Mouse (Mus musculus): ENCODE results near the gene Skiv2l.
"Not testable (repeated sequence)": the region's sequence is repeated elsewhere in the genome, so short reads cannot be mapped to it uniquely, and the experiment has no call there.

The Skiv2l gene

DNA sequence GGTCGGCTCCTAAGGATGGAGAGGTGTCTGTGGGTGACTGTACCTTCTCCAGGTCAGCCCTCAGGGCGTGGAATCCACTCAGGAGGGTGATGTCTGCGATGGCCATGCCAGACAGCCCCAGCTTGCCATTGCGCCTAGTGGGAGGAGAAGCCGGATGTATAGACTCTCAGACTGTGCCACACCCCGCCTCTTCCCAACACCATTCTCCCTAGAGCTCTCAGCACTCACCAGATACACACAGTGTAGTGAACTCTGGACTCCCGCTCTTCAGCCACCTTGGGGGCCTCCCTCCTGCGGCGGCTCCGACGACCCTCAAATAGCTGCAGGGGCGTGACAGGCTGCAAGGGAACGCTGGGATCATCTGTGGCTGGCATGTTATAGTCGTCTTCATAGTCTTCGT, 38.7 kb downstream of the Skiv2l start:
- no peak for DNase-seq (ENCODE audit: low read depth)

- not testable (repeated sequence) for DNase-seq (ENCODE audit: low read depth)
Observed at GRCm38 (mm10) chr17:34810811-34811210, 39.2 kb downstream of the Skiv2l start.

GRCm38 (mm10) chr17:34810411-34810810, 39.6 kb downstream of the Skiv2l start:
- DNase-seq (ENCODE audit: low read depth) = not testable (repeated sequence)

DNA sequence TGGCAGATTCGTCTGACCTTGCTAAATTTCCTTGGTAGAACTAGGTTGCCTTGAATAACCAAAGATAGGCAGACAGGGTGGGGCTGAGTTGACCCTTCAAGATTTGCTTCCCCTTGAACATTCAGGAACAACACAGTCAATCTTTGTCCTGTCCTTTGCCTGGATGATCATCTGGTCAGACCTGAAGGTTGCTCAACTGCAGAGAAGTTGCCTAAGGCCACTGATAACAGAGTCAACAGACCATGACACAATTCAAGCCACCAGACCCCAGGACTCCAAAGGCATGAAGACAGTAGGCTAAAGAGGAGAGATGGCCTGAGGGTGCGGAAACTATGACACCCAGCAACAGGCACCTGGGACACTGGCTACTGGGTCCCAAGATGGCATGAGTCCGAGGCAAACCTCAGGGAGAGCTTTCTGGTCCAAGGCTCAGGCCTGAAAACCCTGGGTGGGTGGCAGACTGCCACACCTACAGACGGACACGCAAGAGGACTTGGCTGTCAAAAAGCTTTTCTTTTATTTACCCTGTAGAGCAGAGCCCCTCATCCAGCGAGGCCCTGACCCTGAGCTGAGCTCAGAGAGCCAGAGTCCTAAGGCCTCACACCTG, 41.3 kb downstream of the Skiv2l start:
- DNase-seq (ENCODE audit: low read depth) = no peak

DNA sequence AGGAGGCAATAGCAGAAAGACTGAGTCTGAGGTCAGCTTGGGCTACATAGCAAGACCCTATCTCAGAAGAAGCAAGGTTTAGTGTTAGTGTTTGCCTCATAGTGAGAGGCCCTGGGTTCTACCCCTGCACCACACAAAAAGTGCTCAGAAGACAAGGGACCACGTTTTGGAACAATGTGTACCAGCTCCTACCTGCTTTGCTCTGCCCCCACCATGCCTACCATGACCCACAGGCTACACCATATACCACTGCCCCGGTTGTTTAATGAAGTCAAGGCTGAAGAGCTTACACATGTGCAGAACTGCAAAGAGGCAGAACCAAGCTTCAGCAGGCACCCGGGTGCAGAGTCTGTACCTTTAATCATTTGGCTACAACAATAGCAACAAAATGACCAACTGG, 42.8 kb downstream of the Skiv2l start:
- DNase-seq (ENCODE audit: low read depth) = no peak

- peak; percentile 6 for DNase-seq (ENCODE audit: low read depth)
Observed at GRCm38 (mm10) chr17:34804871-34805562, 45.0 kb downstream of the Skiv2l start.

GRCm38 (mm10) chr17:34804301-34804700, 45.7 kb downstream of the Skiv2l start, which contains the start of gene Cyp21a1:
Cyp21a1 (minus strand) TSS chr17:34804561.
- DNase-seq (ENCODE audit: low read depth) = not testable (repeated sequence)

GRCm38 (mm10) chr17:34803367-34803766, 46.6 kb downstream of the Skiv2l start:
- not testable (repeated sequence) for DNase-seq (ENCODE audit: low read depth)

- not testable (repeated sequence) for DNase-seq (ENCODE audit: low read depth)
Observed at GRCm38 (mm10) chr17:34802756-34803155, 47.3 kb downstream of the Skiv2l start.

GRCm38 (mm10) chr17:34800781-34801305, 49.2 kb downstream of the Skiv2l start:
- DNase-seq (ENCODE audit: low read depth) = not testable (repeated sequence)

DNA sequence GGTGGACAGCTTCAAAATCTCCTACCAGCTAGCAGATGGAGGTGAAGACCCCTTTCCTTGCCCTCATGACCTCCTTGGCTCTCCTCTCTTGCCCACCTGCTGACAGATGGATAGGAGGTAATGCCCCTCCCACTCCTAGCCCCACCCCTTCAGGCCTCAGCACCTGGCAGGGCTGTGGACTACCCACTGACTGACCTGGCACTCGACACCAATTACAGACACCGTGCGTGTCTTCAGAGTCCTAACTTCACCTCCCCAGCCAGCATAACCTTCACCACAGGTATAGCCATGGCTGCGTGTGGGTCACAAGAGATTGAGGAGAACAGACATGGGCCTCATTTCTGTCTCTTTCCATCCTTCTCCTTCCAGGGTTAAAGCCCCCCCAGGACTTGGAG, 50.5 kb downstream of the Skiv2l start:
- no peak for DNase-seq (ENCODE audit: low read depth)

GRCm38 (mm10) chr17:34798866-34799530, 51.0 kb downstream of the Skiv2l start:
- DNase-seq (ENCODE audit: low read depth) = no peak

DNA sequence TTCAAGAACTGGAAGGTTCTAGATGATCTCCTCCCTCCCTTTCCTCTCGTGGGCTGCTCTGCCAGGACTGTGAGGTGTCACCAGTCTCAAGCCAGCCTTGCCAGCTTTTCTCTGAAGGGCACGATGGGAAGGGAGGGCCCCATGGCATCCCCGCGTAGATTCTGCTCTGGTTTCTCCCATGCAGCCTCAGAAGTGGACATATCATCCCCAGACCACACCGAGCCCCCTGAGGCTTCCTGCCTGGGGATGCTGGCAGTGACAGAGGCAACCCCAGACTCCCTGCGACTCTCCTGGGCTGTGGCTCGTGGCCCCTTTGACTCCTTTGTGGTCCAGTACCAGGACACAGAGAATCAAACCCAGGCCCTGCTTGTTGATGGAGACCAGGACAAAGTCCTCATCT, 51.9 kb downstream of the Skiv2l start:
- DNase-seq (ENCODE audit: low read depth) = not testable (repeated sequence)

GRCm38 (mm10) chr17:34797211-34797995, 52.6 kb downstream of the Skiv2l start:
- DNase-seq (ENCODE audit: low read depth) = not testable (repeated sequence)

DNA sequence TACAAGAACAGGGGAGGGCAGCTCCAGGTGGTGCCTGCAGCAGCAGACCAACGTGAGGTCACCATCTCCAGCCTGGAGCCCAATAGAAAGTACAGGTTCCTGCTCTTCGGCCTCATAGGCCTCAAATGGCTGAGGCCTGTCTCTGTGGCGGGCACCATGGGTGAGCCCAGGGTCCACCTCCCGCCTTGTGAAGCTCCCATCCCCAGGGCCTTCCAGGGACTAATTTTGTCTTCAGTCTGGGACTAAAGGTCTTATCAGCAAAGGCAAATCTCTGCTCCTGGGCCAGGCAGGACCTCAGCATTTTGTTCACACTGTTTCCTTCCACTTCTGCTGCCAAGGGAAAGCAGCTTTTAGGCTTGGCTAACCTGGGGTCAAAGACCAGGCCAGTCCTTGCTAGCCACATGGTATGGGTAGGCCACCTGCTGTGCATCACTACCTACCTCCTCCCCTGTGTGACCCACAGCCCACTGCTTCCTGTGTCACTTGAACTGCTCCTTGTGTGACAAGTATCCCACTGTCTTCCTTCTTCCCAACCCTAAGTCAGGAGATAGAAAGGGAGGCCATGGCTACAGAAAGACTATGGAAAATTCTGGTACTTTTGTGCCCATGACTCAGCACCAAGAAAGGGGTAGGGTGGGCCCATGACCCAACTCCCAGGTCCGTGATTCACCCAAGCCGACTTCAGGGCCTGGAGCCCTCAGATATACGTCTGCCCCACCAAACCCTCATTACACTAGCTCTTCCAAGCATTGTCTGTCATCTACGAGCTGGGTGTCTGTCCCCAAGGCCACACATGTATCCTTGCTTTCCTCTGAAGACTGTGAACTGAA, 53.5 kb downstream of the Skiv2l start:
- DNase-seq (ENCODE audit: low read depth) = no peak

GRCm38 (mm10) chr17:34795633-34796032, 54.4 kb downstream of the Skiv2l start:
- DNase-seq (ENCODE audit: low read depth) = no peak

GRCm38 (mm10) chr17:34795016-34795415, 55.0 kb downstream of the Skiv2l start:
- DNase-seq (ENCODE audit: low read depth) = no peak
